Comparison of ENCODE assay signal across 17 mouse cellular contexts in genomic region chr4:101197421-101198170, GRCm38 (mm10).
A peak's percentile ranks its signal among the peaks of the same experiment; 100 is the strongest.
DNase-seq lines count a peak whose midpoint lies in the region; ATAC-seq and TF ChIP-seq lines count a peak whose summit lies in the region.
"Had no signal": no experiment of that assay in that cellular context is flagged by ENCODE, and none has a peak within 500 bp of the region (broad histone marks: within the 10 kb centered on the region; RNA-seq: fewer than 3 reads in every experiment).

No protein-coding gene starts in this region.

- no peak overlapping the region for H3K4me3 ChIP-seq in forebrain, embryonic 16.5 days (replicated peaks; ENCODE audit: low read length)
- H3K4me3 ChIP-seq in forebrain, embryonic 15.5 days = no peak overlapping the region
- no peak overlapping the region for H3K4me3 ChIP-seq in layer of hippocampus, adult 2 months
- H3K4me3 ChIP-seq: forebrain, embryonic 12.5 days; heart, adult 2 months; hindbrain, embryonic 15.5 days; kidney, embryonic 15.5 days had no signal

- 53% methylated on average over 9 of the region's 9 CpGs for WGBS in forebrain, embryonic 16.5 days
- WGBS in forebrain, embryonic 15.5 days = 46% methylated on average over 9 of the region's 9 CpGs

- H3K4me1 ChIP-seq in forebrain, embryonic 16.5 days (replicated peaks; ENCODE audit: control insufficient read depth, insufficient read depth, low read length) = peaks cover 16% of the 10 kb centered on the region
- peaks cover 13% of the 10 kb centered on the region for H3K4me1 ChIP-seq in forebrain, embryonic 15.5 days
- H3K4me1 ChIP-seq: forebrain, embryonic 12.5 days; hindbrain, embryonic 15.5 days had no signal

- no peaks in the 10 kb centered on the region for H3K36me3 ChIP-seq in forebrain, embryonic 16.5 days (ENCODE audit: control insufficient read depth, insufficient read depth)
- H3K36me3 ChIP-seq in forebrain, embryonic 15.5 days = no peaks in the 10 kb centered on the region
- H3K36me3 ChIP-seq: forebrain, embryonic 12.5 days; hindbrain, embryonic 15.5 days; kidney, embryonic 15.5 days had no signal

- no peak for TF ChIP-seq CTCF in layer of hippocampus, adult 2 months (conservative IDR thresholded peaks at IDR 0.05)

- no peaks in the 10 kb centered on the region for H3K27me3 ChIP-seq in forebrain, embryonic 16.5 days (replicated peaks; ENCODE audit: control insufficient read depth, insufficient read depth, low read length)
- no peaks in the 10 kb centered on the region for H3K27me3 ChIP-seq in forebrain, embryonic 15.5 days
- H3K27me3 ChIP-seq: forebrain, embryonic 12.5 days; hindbrain, embryonic 15.5 days; kidney, embryonic 15.5 days had no signal

- no peaks in the 10 kb centered on the region for H3K9me3 ChIP-seq in forebrain, embryonic 16.5 days (ENCODE audit: control insufficient read depth, low read length)
- H3K9me3 ChIP-seq in forebrain, embryonic 15.5 days = no peaks in the 10 kb centered on the region
- H3K9me3 ChIP-seq: forebrain, embryonic 12.5 days; hindbrain, embryonic 15.5 days; kidney, embryonic 15.5 days had no signal

- H3K9ac ChIP-seq in forebrain, embryonic 16.5 days (replicated peaks; ENCODE audit: low read depth, low read length) = no peak overlapping the region
- H3K9ac ChIP-seq in forebrain, embryonic 15.5 days (replicated peaks) = no peak overlapping the region
- H3K9ac ChIP-seq: forebrain, embryonic 12.5 days; hindbrain, embryonic 15.5 days; kidney, embryonic 15.5 days had no signal

- ATAC-seq in forebrain, embryonic 16.5 days = peak; percentile 64
- ATAC-seq in forebrain, embryonic 15.5 days (replicated peaks) = no peak; the same call in 1 of the 2 replicates
- ATAC-seq in erythroid progenitor cell, adult 5-6 weeks (replicated peaks; ENCODE audit: low FRiP score, poor library complexity, severe bottlenecking) = no peak
- ATAC-seq: CD4-positive, CD25-positive, alpha-beta regulatory T cell, adult 4 months; intestine, postnatal 0 days had no signal

- peak; percentile 40 for DNase-seq in adrenal gland, adult 2 months
- no peak for DNase-seq in adrenal gland, adult 8-10 months
- DNase-seq in layer of hippocampus, adult 2 months (ENCODE audit: low spot score in 2 of 2) = no peak
- DNase-seq in layer of hippocampus, postnatal 36 days = no peak
- DNase-seq in brain, adult 2 months (ENCODE audit: low read depth, low spot score) = peak; percentile 25
- DNase-seq: right cerebral cortex, postnatal 4 days; thymus, adult 2 months had no signal

- H3K4me2 ChIP-seq in forebrain, embryonic 16.5 days (ENCODE audit: low read length) = no peak overlapping the region
- H3K4me2 ChIP-seq in forebrain, embryonic 15.5 days (replicated peaks) = no peak overlapping the region
- H3K4me2 ChIP-seq: forebrain, embryonic 12.5 days; hindbrain, embryonic 15.5 days; kidney, embryonic 15.5 days; liver, embryonic 11.5 days had no signal

- no peak overlapping the region; the same call in 1 of the 2 replicates for H3K27ac ChIP-seq in forebrain, embryonic 16.5 days (ENCODE audit: low read length)
- H3K27ac ChIP-seq in forebrain, embryonic 15.5 days (replicated peaks) = no peak overlapping the region
- H3K27ac ChIP-seq in layer of hippocampus, adult 2 months = peak overlapping the region; percentile 75; the same call in 1 of the 2 replicates
- H3K27ac ChIP-seq: forebrain, embryonic 12.5 days; hindbrain, embryonic 15.5 days; kidney, embryonic 15.5 days had no signal

Comparison
In these comparisons a context has a peak if more than half of its experiments do, and no peak if none do; other contexts are left out.
1. DNase-seq: peak in adrenal gland, adult 2 months (single experiment) and brain, adult 2 months (single experiment); none in adrenal gland, adult 8-10 months (single experiment), layer of hippocampus, adult 2 months (0 of 2) and layer of hippocampus, postnatal 36 days (0 of 2).